Mouse (Mus musculus) liver, embryonic 14.5 days (tissue): Measurements from ENCODE around the gene Cap1. TPM values are rescaled to one million over a fixed set of nuclear protein-coding genes. Genes with fewer than 3 reads are reported as not detected.

Experiments
- ATAC-seq: fragments of 200-750 bp; cut with Nextera tagmentation; 2 replicates; pipeline ENCODE4 v1.8.0; 2017; ENCODE audit warnings: moderate number of reproducible peaks, mild to moderate bottlenecking, moderate library complexity; ENCODE audit not compliant: insufficient read depth
- DNase-seq, 3 experiments: peaks; one replicate each; pipeline ENCODE4 v3.0.0-alpha.2; 2012 to 2013; ENCODE audit warnings: low read depth in 3 of 3, low spot score in 3 of 3
- H3K27ac ChIP-seq: fragments of 300-500 bp; sonication (generic); 2 replicates; pipeline ENCODE4 v1.5.1; 2014; ENCODE audit warnings: moderate library complexity, mild to moderate bottlenecking, control low read depth, inconsistent platforms
- H3K27me3 ChIP-seq: fragments of 300-500 bp; sonication (generic); 2 replicates; pipeline ENCODE4 v1.6.1; 2014; ENCODE audit warnings: mild to moderate bottlenecking, low read length, moderate library complexity; ENCODE audit not compliant: control insufficient read depth, insufficient read depth
- H3K36me3 ChIP-seq: fragments of 300-500 bp; sonication (generic); replicated peaks from 2 replicates; pipeline ENCODE4 v1.6.1; 2014; ENCODE audit warnings: low read depth; ENCODE audit not compliant: control insufficient read depth, insufficient read depth
- H3K4me1 ChIP-seq, 2 experiments: fragments of 200-500 bp in 1 of 2; fragments of 300-500 bp in 1 of 2; sonication (generic) in 1 of 2; replicated peaks; 2 replicates each; pipeline ENCODE4 v1.6.1; 2012 to 2014; ENCODE audit warnings: antibody characterized with exemption in 1 of 2, inconsistent platforms in 1 of 2, low read length in 1 of 2; ENCODE audit not compliant: control insufficient read depth in 2 of 2, insufficient read depth in 2 of 2
- H3K4me2 ChIP-seq: fragments of 300-500 bp; sonication (generic); 2 replicates; pipeline ENCODE4 v1.6.1; 2014; ENCODE audit warnings: low read depth, mild to moderate bottlenecking, control low read depth, moderate library complexity
- H3K4me3 ChIP-seq, 2 experiments: fragments of 200-500 bp in 1 of 2; fragments of 300-500 bp in 1 of 2; sonication (generic) in 1 of 2; 2 replicates each; pipeline ENCODE4 v1.5.1; 2012 to 2014; ENCODE audit warnings: low read depth in 2 of 2, low read length in 2 of 2, mild to moderate bottlenecking in 2 of 2, control low read depth in 1 of 2, inconsistent platforms in 1 of 2, moderate library complexity in 1 of 2; ENCODE audit not compliant: insufficient read depth in 1 of 2
- H3K9ac ChIP-seq: fragments of 300-500 bp; sonication (generic); replicated peaks from 2 replicates; pipeline ENCODE4 v1.6.1; 2014; ENCODE audit warnings: mild to moderate bottlenecking, control low read depth, moderate library complexity
- H3K9me3 ChIP-seq: fragments of 300-500 bp; sonication (generic); 2 replicates; pipeline ENCODE4 v1.6.1; 2016; ENCODE audit warnings: low read length, mixed read lengths; ENCODE audit not compliant: control insufficient read depth
- CTCF ChIP-seq: IDR thresholded peaks from 2 replicates; pipeline ENCODE4 v1.5.1; 2016; ENCODE audit warnings: antibody characterized with exemption, low read depth, control low read depth
- EP300 ChIP-seq: IDR thresholded peaks from 2 replicates; pipeline ENCODE4 v1.6.1; 2016; ENCODE audit warnings: antibody characterized with exemption, low read depth
- WGBS: fragments of 180-500 bp; shearing (Covaris S2); extraction: QIAGEN DNeasy Blood & Tissue Kit; methylation state at CpG from one replicate; pipeline ENCODE4 v1.1.7; 2014; ENCODE audit not compliant: insufficient replicate concordance; 5-methylcytosine and 5-hydroxymethylcytosine counted together
- polyA plus RNA-seq, 2 experiments: library from polyadenylated mRNA; depleted of rRNA in 1 of 2; stranded (reverse) in 1 of 2; unstranded in 1 of 2; fragments of >200 nt; fragmentation: Nextera tagmentation in 1 of 2; extraction: Ambion mirVana in 1 of 2; gene quantifications; 2 replicates each; pipeline versions ENCODE4 v1.2.1 to v1.2.3; 2012 to 2014

Gene Cap1
- 24.2 and 28.3 TPM in 2 replicates for polyA plus RNA-seq (2012; rRNA removed)
- polyA plus RNA-seq (2014; fragmentation: Nextera tagmentation; extraction: Ambion mirVana) = 26.8 and 27.3 TPM in 2 replicates

DNA sequence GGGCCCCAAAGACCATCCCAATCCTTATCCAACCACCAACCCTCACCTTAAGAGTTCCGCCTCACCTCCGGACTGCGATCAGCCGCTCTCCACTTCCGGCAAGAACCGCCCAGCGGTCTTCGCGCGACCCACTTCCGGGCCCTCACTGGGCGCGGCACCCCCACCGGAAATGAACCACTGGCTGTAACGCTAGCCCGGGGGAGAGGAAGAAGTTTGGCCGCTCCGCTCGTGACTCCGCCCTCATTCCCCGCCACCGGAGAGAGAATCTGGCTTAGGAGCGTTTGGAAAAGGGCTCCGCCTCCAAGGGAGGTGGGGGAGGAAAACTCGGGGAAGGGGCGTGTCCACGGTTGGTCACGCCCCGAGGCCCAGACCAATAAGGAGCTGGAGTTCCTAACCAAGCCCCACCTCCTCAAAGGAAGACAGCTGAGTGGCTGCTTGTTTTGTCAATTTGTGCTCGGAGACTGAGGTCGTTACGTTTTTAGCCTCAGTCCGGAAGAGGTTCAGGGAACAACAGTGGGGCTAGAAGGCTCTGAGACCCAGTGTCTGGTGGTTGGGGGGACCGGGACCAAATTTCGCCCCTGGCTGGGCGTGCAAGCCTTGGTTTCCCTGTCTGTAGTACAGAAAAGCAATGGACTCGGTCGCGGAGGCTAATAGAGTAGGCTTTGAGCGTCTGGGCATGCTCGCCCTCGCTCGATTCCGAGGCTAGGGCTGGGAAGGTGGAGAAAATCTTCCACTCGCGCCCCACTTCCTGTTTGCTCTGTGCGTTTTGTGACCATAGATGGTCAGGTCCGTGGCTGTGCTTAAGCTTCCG is at the start of gene Cap1:
TSS of gene Cap1 (minus strand) at position 289 of the 811 bp plus-strand sequence.
- Histone ChIP-seq H3K36me3 (no peaks in the 10 kb centered on the region), H3K27me3 (no peaks in the 10 kb centered on the region), H3K4me1 (peaks cover 23 to 24% of the 10 kb centered on the region in 2 experiments), H3K9ac (peak within 1 kb of the TSS; percentile 95), H3K27ac (peak within 1 kb of the TSS; percentile 99), H3K4me2 (peak within 1 kb of the TSS; percentile 100), H3K9me3 (no peaks in the 10 kb centered on the region), H3K4me3 (peak within 1 kb of the TSS; percentile 89 to 91)
- no peak for TF ChIP-seq CTCF
- no peak for TF ChIP-seq EP300
- WGBS = under 1% methylated on average over 49 of the region's 49 CpGs
- DNase-seq (peak; percentile 98 to 99 (median 99)), ATAC-seq (peak; percentile 93)

DNA sequence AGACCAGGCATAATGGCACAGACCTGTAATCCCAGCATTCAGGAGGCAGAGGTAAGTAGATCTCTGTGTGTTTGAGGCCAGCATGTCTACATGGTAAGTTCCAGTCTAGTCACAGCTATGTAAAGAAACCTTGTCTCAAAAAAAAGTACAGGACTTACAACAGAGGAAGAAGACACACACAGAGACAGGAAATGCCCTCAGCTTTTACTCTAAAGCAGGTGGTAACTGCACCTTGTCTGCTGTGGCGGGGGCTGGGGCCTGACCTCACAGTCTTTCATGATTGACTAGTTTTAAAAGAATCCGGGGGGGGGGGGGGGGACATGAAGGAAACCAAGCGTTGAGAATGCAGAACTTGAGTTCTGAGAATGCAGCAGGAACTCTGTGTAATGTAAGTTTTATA is 48.0 kb upstream of the Cap1 start:
- TF ChIP-seq CTCF = no peak
- TF ChIP-seq EP300 = no peak
- WGBS = 14% methylated on average over 3 of the region's 3 CpGs
- no peak for DNase-seq

GRCm38 (mm10) chr4:122933051-122933591 is 47.3 kb upstream of the Cap1 start:
- H3K9me3 ChIP-seq = no peaks in the 10 kb centered on the region
- DNase-seq = no peak
- H3K4me1 ChIP-seq = no peaks in the 10 kb centered on the region
- TF ChIP-seq EP300 (no peak), CTCF (no peak)
- no peaks in the 10 kb centered on the region for H3K36me3 ChIP-seq
- no peak for ATAC-seq
- no peak overlapping the region for H3K4me2 ChIP-seq
- no peak overlapping the region for H3K4me3 ChIP-seq
- H3K27ac ChIP-seq = no peak overlapping the region
- no peak overlapping the region for H3K9ac ChIP-seq
- H3K27me3 ChIP-seq = no peaks in the 10 kb centered on the region
- WGBS = 40% methylated on average over 3 of the region's 3 CpGs

More for the DNA sequence above, 48.0 kb upstream of the Cap1 start:
- Histone ChIP-seq H3K4me3 (no peak overlapping the region), H3K36me3 (no peaks in the 10 kb centered on the region), H3K9me3 (no peaks in the 10 kb centered on the region), H3K9ac (no peak overlapping the region), H3K4me2 (no peak overlapping the region), H3K27ac (no peak overlapping the region), H3K27me3 (no peaks in the 10 kb centered on the region), H3K4me1 (no peaks in the 10 kb centered on the region)
- ATAC-seq = no peak

DNA sequence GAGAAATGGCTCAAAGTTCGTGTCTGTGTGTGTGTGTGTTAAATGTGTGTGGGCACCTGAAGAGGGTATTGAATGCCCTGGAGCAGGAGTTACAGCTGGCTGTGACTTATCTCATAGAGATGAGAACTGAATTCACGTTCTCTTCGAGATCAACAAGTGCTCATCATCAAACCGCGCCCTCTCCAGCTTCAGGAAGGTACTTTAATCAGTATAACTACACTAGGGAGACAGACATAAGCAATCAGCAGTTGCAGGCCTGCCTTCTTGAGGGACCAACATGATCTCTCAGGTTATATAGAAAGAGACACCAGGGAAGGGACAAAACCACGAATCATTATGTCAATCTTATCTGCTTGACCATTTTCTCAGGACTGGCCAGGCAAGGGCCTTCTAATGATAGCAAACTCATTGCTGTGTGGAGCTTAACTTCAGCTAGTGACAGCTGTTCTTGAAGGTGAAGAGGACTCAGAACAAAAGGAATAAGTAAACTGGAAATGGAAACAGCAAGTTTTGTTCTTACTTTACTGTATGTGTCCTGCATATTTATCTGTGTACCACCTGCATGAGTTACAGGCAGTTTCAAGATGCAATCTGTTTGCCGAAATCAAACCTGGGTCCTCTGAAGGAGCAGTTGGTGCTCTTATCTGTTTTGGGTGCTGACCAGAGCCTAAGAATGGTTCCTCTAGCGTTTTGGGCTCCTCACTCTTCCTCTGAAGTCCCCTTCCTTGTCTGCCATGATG is 46.6 kb upstream of the Cap1 start:
- Histone ChIP-seq H3K36me3 (no peaks in the 10 kb centered on the region), H3K27me3 (no peaks in the 10 kb centered on the region), H3K4me2 (no peak overlapping the region), H3K9me3 (no peaks in the 10 kb centered on the region), H3K9ac (no peak overlapping the region), H3K27ac (no peak overlapping the region), H3K4me3 (no peak overlapping the region), H3K4me1 (no peaks in the 10 kb centered on the region)
- TF ChIP-seq EP300 (no peak), CTCF (no peak)
- ATAC-seq (no peak), DNase-seq (no peak)
- WGBS = 29% methylated on average over 8 of the region's 8 CpGs
